Mouse (Mus musculus) bone marrow macrophage, adult 2 months (primary cell): ENCODE results near the gene Mff.

ENCODE experiments used
- CTCF ChIP-seq: IDR thresholded peaks from 2 replicates; pipeline ENCODE4 v1.5.1; 2012; ENCODE audit warnings: low read depth, mild to moderate bottlenecking, low read length, moderate library complexity
- POLR2A ChIP-seq: IDR thresholded peaks from 2 replicates; pipeline ENCODE4 v1.6.1; 2012; ENCODE audit warnings: mild to moderate bottlenecking, low read depth, low read length, borderline replicate concordance

- TF ChIP-seq CTCF: no peak
- no peak for TF ChIP-seq POLR2A
Observed at GRCm38 (mm10) chr1:82788070-82788469, 63.4 kb downstream of the Mff start.
